Mouse (Mus musculus): ENCODE results near the gene Gm3500.
"Not testable (repeated sequence)": the region's sequence is repeated elsewhere in the genome, so short reads cannot be mapped to it uniquely, and the experiment has no call there.

Gene Gm3500

DNA sequence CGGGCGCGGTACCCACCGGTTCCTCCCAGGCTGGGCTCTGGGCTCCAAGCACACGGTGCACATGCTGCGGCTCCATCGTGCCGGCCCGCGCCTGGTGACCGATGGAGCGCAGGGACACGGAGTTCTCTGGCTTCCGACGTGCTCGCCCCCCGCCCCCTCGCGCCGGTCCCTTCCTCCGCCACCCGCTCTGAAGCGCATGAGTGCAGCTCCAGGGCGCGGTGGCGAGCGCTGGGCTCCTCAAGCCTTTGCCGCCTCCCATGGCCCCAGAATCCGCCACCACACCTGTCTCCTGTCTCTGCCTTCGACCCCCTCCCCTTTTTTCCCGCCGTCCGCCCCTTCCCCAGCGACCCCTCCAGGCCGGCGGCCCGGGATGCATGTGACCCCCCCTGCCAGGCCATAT is at the start of gene Gm3500:
Gm3500 (minus strand) TSS at position 101 of the 400 bp plus-strand sequence.
- DNase-seq (ENCODE audit: low spot score in 2 of 2) = not testable (repeated sequence)

DNA sequence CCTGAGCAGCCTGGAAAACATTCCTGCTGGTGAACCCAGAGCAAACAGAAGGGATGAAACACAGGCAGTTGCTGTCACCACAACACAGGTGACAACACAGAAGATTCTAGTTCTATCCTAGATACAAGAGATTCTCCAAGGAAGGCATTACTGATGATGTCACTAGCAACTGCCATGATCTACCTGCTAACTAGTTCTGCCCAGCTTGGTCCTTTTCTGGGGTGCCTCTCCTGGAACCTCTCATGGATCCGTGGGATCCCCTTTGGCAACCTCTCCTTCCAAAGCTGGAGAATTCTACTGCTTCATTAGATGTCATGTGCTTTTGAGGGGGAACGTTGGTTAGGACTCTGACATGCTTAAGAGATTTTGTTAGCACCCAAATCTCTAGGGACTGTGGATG is 54.0 kb downstream of the Gm3500 start, which contains the start of gene Gm3542:
Gm3542 (minus strand) TSS at position 101 of the 400 bp plus-strand sequence.
- DNase-seq (ENCODE audit: low spot score in 2 of 2) = not testable (repeated sequence)

Data from spleen, postnatal 36 days (tissue).